Mouse (Mus musculus) olfactory bulb, adult 2 months (tissue): ENCODE data around the gene Rreb1.

Source experiments
- CTCF ChIP-seq: fragments of 200-500 bp; IDR thresholded peaks from 2 replicates; pipeline ENCODE4 v1.5.1; 2012; ENCODE audit warnings: low read depth, mild to moderate bottlenecking, low read length, moderate library complexity; ENCODE audit not compliant: insufficient read depth
- POLR2A ChIP-seq: fragments of 200-500 bp; IDR thresholded peaks from 2 replicates; pipeline ENCODE4 v1.6.1; 2012; ENCODE audit warnings: mild to moderate bottlenecking, low read depth, low read length, moderate library complexity; ENCODE audit not compliant: insufficient read depth

DNA sequence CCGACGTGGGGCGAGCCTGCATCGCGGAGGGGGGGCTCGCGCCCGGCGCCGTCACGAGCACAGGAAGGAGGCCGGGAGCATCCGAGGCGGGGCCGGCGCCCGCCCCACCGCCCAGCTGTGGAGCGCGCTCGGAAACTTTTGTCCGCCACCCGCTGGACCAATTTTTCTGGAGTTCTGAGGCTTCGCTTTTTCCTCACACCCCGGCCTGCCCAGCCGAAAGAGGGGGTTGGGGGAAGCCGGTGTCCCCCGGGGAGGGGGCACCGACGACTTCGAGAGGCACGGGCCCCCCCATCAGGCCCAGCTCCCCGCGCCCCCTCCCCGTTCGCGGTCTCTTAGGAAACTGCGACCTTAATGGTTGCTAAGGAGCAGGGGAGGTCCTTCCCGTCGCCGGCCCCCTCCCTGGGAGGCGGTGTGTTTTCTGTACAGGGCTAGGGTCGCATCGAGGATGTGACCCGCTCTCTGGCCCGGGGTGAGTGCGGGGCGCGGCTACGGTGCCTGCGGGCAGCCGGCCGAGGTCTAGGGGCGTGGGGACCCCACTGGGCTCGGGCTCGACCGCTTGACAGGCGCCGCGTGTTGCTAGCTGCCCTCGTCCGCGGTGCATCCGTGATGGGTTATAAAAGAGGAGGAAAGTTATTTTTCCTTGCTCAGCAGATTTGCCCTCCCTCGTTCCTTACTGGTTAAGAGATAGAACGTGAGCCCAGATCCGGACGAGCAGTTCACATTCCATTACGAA lies 49.2 kb downstream of the Rreb1 start:
- TF ChIP-seq POLR2A (no peak), CTCF (no peak)
